Mouse (Mus musculus) cortical plate, adult 2 months (tissue): Measurements from ENCODE around the gene Pars2. TPM values are rescaled to one million over a fixed set of nuclear protein-coding genes. Genes with fewer than 3 reads are reported as not detected.

Source experiments
- H3K27ac ChIP-seq: fragments of 200-500 bp; 2 replicates; pipeline ENCODE4 v1.5.1; 2012; ENCODE audit warnings: low read length, control low read depth, inconsistent platforms; ENCODE audit not compliant: insufficient read depth
- H3K4me1 ChIP-seq: fragments of 200-500 bp; 2 replicates; pipeline ENCODE4 v1.6.1; 2011; ENCODE audit warnings: low read length; ENCODE audit not compliant: control insufficient read depth, insufficient read depth
- H3K4me3 ChIP-seq: fragments of 200-500 bp; 2 replicates; pipeline ENCODE4 v1.5.1; 2011; ENCODE audit warnings: mild to moderate bottlenecking, low read length, control low read depth; ENCODE audit not compliant: insufficient read depth
- CTCF ChIP-seq: fragments of 200-500 bp; IDR thresholded peaks from 2 replicates; pipeline ENCODE4 v1.5.1; 2011; ENCODE audit warnings: mild to moderate bottlenecking, control low read depth, low read length; ENCODE audit not compliant: insufficient read depth; ENCODE audit errors: extremely low read depth
- POLR2A ChIP-seq: fragments of 200-500 bp; IDR thresholded peaks from 2 replicates; pipeline ENCODE4 v1.6.1; 2011; ENCODE audit warnings: mild to moderate bottlenecking, low read length, control low read depth; ENCODE audit not compliant: insufficient read depth; ENCODE audit errors: extremely low read depth
- polyA plus RNA-seq: library from polyadenylated mRNA; depleted of rRNA; stranded (reverse); fragments of >200 nt; gene quantifications from 2 replicates; pipeline ENCODE4 v1.2.3, GENCODE M21; 2012

The Pars2 gene
- polyA plus RNA-seq, 1 experiment = 10.4 TPM

- TF ChIP-seq POLR2A (no peak), CTCF (no peak)
- H3K27ac ChIP-seq = no peak overlapping the region
These were observed 32.0 kb upstream of the Pars2 start for GRCm38 (mm10) chr4:106618898-106619297.

GRCm38 (mm10) chr4:106621428-106621827 lies 29.4 kb upstream of the Pars2 start:
- Histone ChIP-seq H3K4me3 (no peak overlapping the region), H3K27ac (no peak overlapping the region), H3K4me1 (peaks cover 3% of the 10 kb centered on the region; the same call in 1 of the 2 replicates)
- TF ChIP-seq CTCF (no peak), POLR2A (no peak)

More at GRCm38 (mm10) chr4:106618898-106619297, 32.0 kb upstream of the Pars2 start:
- Histone ChIP-seq H3K4me3 (no peak overlapping the region), H3K4me1 (peaks cover 3% of the 10 kb centered on the region; the same call in 1 of the 2 replicates)

- TF ChIP-seq CTCF (no peak), POLR2A (no peak)
These were observed 28.8 kb upstream of the Pars2 start, which contains the start of gene Ttc22 for GRCm38 (mm10) chr4:106622030-106622493. Gene Ttc22, plus strand, starts transcription at chr4:106622432.

GRCm38 (mm10) chr4:106622712-106623111 lies 28.2 kb upstream of the Pars2 start:
- no peak overlapping the region for H3K4me3 ChIP-seq
- H3K4me1 ChIP-seq = peaks cover 3% of the 10 kb centered on the region; the same call in 1 of the 2 replicates
- H3K27ac ChIP-seq = no peak overlapping the region
- TF ChIP-seq CTCF = no peak
- no peak for TF ChIP-seq POLR2A

More at GRCm38 (mm10) chr4:106622030-106622493, 28.8 kb upstream of the Pars2 start, which contains the start of gene Ttc22:
- Histone ChIP-seq H3K4me1 (peaks cover 5% of the 10 kb centered on the region; the same call in 1 of the 2 replicates), H3K4me3 (no peak within 1 kb of the TSS), H3K27ac (no peak within 1 kb of the TSS)

GRCm38 (mm10) chr4:106624271-106624670 lies 26.6 kb upstream of the Pars2 start:
- TF ChIP-seq CTCF (no peak), POLR2A (no peak)
- no peak overlapping the region for H3K27ac ChIP-seq
- H3K4me3 ChIP-seq = no peak overlapping the region
- H3K4me1 ChIP-seq = peaks cover 4% of the 10 kb centered on the region; the same call in 1 of the 2 replicates

GRCm38 (mm10) chr4:106627809-106628208 lies 23.1 kb upstream of the Pars2 start:
- Histone ChIP-seq H3K4me3 (no peak overlapping the region), H3K27ac (no peak overlapping the region)
- TF ChIP-seq POLR2A (no peak), CTCF (no peak)

GRCm38 (mm10) chr4:106628650-106629360 lies 22.1 kb upstream of the Pars2 start:
- Histone ChIP-seq H3K27ac (no peak overlapping the region), H3K4me1 (peaks cover 9% of the 10 kb centered on the region), H3K4me3 (no peak overlapping the region)
- TF ChIP-seq POLR2A = no peak
- no peak for TF ChIP-seq CTCF

More at GRCm38 (mm10) chr4:106627809-106628208, 23.1 kb upstream of the Pars2 start:
- H3K4me1 ChIP-seq = peaks cover 5% of the 10 kb centered on the region; the same call in 1 of the 2 replicates

GRCm38 (mm10) chr4:106629374-106629773 lies 21.5 kb upstream of the Pars2 start:
- Histone ChIP-seq H3K4me1 (peaks cover 10% of the 10 kb centered on the region), H3K4me3 (no peak overlapping the region), H3K27ac (no peak overlapping the region)
- TF ChIP-seq CTCF (no peak), POLR2A (no peak)

GRCm38 (mm10) chr4:106630333-106631220 lies 20.3 kb upstream of the Pars2 start:
- Histone ChIP-seq H3K27ac (peak overlapping the region; percentile 62), H3K4me3 (no peak overlapping the region), H3K4me1 (peaks cover 13% of the 10 kb centered on the region)
- TF ChIP-seq CTCF (peak; percentile 73), POLR2A (peak; percentile 78; the same call in 1 of the 2 replicates)
